In the genomic region with DNA sequence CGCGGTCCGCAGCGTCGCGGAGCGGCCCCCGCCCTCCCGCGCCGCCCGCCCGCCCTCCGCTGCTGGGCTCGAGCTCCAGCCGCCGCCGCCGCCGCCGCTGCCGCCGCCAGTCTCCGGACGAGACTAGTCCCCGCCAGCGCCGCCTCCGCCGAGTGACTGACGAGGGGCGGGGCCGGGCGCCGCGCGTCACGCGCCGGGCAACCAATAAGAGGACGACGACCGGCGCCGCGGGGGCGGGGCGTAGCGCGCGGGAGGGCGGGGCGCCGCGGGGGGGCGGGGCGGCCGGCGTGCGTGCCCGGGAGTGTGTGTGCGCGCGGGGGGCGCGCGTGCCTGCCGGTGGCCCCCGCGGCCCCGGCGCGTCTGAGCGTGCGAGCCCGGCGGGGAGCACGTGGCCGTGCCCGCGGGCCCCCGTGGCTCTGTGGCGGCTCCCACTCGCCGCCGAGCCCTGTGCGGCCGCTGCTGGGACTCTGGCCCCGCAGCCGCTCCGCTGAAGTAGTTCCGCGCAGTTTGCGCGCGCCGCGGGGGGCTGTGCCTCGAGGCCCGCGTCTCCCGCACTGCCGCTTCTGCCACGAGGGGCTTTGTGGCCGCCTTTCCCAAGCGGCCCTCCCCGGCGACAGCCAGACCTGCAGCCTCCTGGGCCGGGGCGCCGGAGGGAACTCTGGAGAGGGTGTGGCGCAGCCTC, we compare ENCODE assay signal across 8 mouse cellular contexts. TPM values are rescaled to one million over a fixed set of nuclear protein-coding genes. Genes with fewer than 3 reads are reported as not detected.
A peak's percentile ranks its signal among the peaks of the same experiment; 100 is the strongest.
DNase-seq lines count a peak whose midpoint lies in the region; ATAC-seq lines count a peak whose summit lies in the region.

TSS of gene Rybp (minus strand) at position 152 of the 682 bp plus-strand sequence.

- H3K27me3 ChIP-seq in erythroblast, embryonic 14.5 days (ENCODE audit: control insufficient read depth): peaks cover 21% of the 10 kb centered on the region
- peaks cover 3% of the 10 kb centered on the region; the same call in 1 of the 2 replicates for H3K27me3 ChIP-seq in heart, embryonic 11.5 days (ENCODE audit: control insufficient read depth, insufficient read depth, low read length)
- H3K27me3 ChIP-seq in kidney, embryonic 16.5 days (ENCODE audit: insufficient read depth, low read length): peaks cover 12% of the 10 kb centered on the region; the same call in 1 of the 2 replicates

- H3K9ac ChIP-seq in heart, embryonic 11.5 days (ENCODE audit: low read depth, low read length): peak within 1 kb of the TSS; percentile 90
- peak within 1 kb of the TSS; percentile 91 for H3K9ac ChIP-seq in kidney, embryonic 16.5 days (replicated peaks; ENCODE audit: low read length)

- H3K4me1 ChIP-seq in erythroblast, embryonic 14.5 days (ENCODE audit: control insufficient read depth): peaks cover 30% of the 10 kb centered on the region
- peaks cover 13% of the 10 kb centered on the region for H3K4me1 ChIP-seq in heart, embryonic 11.5 days (ENCODE audit: control insufficient read depth, insufficient read depth, low read length)
- H3K4me1 ChIP-seq in kidney, embryonic 16.5 days (ENCODE audit: insufficient read depth, low read length): peaks cover 30% of the 10 kb centered on the region

- H3K4me2 ChIP-seq in heart, embryonic 11.5 days: peak within 1 kb of the TSS; percentile 90
- H3K4me2 ChIP-seq in kidney, embryonic 16.5 days (replicated peaks; ENCODE audit: low read depth, low read length): peak within 1 kb of the TSS; percentile 100

- 3% methylated on average over 52 of the region's 112 CpGs for WGBS in heart, embryonic 11.5 days (ENCODE audit: insufficient replicate concordance)
- under 1% methylated on average over 47 of the region's 112 CpGs for WGBS in kidney, embryonic 16.5 days

- ATAC-seq in heart, embryonic 11.5 days (replicated peaks; ENCODE audit: insufficient number of reproducible peaks, low FRiP score, low TSS enrichment): peak; percentile 96
- ATAC-seq in kidney, embryonic 16.5 days (ENCODE audit: low FRiP score, low TSS enrichment): peak; percentile 98

- H3K36me3 ChIP-seq in erythroblast, embryonic 14.5 days (ENCODE audit: control insufficient read depth): peaks cover 6% of the 10 kb centered on the region
- no peaks in the 10 kb centered on the region for H3K36me3 ChIP-seq in heart, embryonic 11.5 days (ENCODE audit: control insufficient read depth, insufficient read depth, low read length)
- no peaks in the 10 kb centered on the region for H3K36me3 ChIP-seq in kidney, embryonic 16.5 days (ENCODE audit: insufficient read depth, low read length)

- no peaks in the 10 kb centered on the region for H3K9me3 ChIP-seq in erythroblast, embryonic 14.5 days (ENCODE audit: control insufficient read depth, low read length)
- no peaks in the 10 kb centered on the region for H3K9me3 ChIP-seq in heart, embryonic 11.5 days (replicated peaks; ENCODE audit: control insufficient read depth, low read length)
- no peaks in the 10 kb centered on the region for H3K9me3 ChIP-seq in kidney, embryonic 16.5 days (ENCODE audit: low read length)

- H3K4me3 ChIP-seq in erythroblast, embryonic 14.5 days (replicated peaks): peak within 1 kb of the TSS; percentile 85
- peak within 1 kb of the TSS; percentile 77 for H3K4me3 ChIP-seq in heart, embryonic 11.5 days (ENCODE audit: low read depth, low read length)
- peak within 1 kb of the TSS; percentile 71 for H3K4me3 ChIP-seq in kidney, embryonic 16.5 days (ENCODE audit: low read length)

- H3K27ac ChIP-seq in heart, embryonic 11.5 days (ENCODE audit: low read depth, low read length): peak within 1 kb of the TSS; percentile 95
- peak within 1 kb of the TSS; percentile 83 for H3K27ac ChIP-seq in kidney, embryonic 16.5 days (ENCODE audit: low read length)

- DNase-seq in CD4-positive helper T cell, adult 2 months (ENCODE audit: low read depth, low spot score): peak; percentile 94
- DNase-seq in brain, embryonic 18.5 days (ENCODE audit: low read depth, low spot score): peak; percentile 82
- peak; percentile 97 for DNase-seq in liver
- DNase-seq in monocyte, adult 2 months (ENCODE audit: low read depth in 1 of 2, low spot score in 2 of 2): peak; percentile 66 to 86
- DNase-seq in spleen, postnatal 14 days (ENCODE audit: low spot score in 2 of 2): peak; percentile 88 to 92

RNA-seq across cellular contexts. Expression of gene Rybp, which starts in this region (rescaled TPM):
- polyA plus RNA-seq in erythroblast, embryonic 14.5 days (2012): 0.28 and 0.30 TPM in 2 replicates
- 8.8 and 11.1 TPM in 2 replicates for polyA plus RNA-seq in heart, embryonic 11.5 days (2014; fragmentation: Nextera tagmentation; extraction: Ambion mirVana)
- 13.3 and 18.0 TPM in 2 replicates for polyA plus RNA-seq in kidney, embryonic 16.5 days (2015; fragmentation: Nextera tagmentation; extraction: Ambion mirVana)

Comparison
In these comparisons a context has a peak if more than half of its experiments do, and no peak if none do; other contexts are left out.
1. Peak in every context shown above with its lines: DNase-seq, ATAC-seq, H3K4me3 ChIP-seq and H3K27ac ChIP-seq.